Mouse (Mus musculus) lung, adult 18-20 months (tissue): ENCODE data around the gene Ctrb1.

Experiments
- DNase-seq, 2 experiments: peaks; one replicate each; pipeline ENCODE4 v3.0.0; 2022; ENCODE audit warnings: mixed read lengths in 2 of 2

Ctrb1 gene

DNA sequence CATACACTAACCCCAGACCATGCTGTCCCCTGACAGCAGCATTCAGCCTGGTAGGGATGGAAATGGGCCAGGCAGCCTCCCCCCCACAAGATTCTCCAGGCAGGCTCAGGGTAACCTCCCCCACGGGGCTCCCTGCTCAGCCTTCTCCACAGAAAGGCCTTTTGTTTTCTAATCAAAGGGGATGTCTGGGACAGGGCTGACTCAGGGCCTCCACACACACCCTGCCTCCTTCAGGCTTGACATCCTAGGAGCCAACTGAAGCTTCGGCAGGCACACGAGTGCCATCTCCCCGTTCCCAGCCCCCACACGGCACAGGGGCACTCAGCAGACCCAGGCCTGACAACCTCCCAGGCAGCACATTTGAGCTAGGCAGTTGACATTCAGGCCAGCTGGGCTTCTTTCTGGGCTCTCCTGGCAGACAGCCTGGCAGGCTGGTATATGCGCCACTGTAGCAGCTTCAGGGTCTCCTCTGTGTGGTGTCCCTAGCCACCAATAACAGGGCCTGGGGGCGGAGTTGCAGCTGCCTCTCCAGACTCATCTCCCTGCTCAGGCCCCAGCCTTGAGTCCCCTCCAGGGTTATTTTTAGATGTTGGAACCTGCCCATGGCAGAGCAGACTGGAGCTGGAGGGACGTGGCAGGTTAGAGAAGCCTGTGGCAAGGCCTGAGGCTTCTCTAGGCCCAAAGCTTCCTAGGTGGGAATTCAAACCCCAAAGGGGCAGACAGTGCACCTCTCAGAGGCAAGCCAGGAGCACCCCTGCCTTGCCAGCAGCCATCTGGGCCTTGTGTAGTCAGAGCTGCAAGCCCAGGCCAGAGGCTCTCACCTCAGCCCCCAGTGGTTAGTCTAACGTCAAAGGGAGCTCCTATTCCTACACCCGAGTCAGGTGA is 26.0 kb upstream of the Ctrb1 start:
- DNase-seq: no peak

DNA sequence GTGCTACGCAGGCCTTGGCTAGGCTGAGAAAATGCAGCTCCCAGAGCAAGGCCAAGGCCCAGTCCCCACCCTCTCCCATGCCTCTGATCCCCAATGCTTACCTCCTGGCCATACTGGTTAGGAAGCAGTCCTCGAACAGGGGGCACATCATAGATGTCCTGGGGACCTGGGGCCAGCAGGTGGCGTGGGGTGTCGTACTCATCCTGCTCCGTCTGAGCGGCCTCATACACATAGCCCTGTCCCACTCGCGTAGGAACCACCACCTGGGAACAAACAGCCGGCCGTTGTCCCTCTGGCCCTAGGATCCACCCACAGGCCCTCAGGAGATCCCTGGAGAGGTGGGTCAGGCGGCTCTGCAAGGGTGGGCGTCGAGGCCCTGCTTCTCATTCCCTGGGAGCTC is 24.7 kb upstream of the Ctrb1 start:
- DNase-seq: no peak

DNA sequence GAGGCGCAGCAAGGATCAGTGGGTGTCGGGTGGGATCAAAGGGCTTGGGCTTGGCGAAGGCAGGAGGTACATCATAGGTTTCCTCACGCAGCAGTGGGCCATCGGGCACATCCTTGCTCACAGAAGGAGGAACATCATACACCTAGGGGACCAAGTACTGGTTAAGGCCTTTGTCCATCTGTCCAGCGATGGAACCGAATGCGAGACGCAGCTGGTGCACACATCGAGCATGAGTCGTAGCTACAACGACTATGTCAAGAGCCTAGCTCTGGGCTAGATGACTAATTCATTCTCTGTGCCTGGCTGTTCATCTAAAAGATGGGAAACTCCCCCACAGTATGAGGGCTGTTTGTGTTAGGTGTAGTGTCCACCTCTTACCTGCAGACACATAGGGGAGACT is 23.5 kb upstream of the Ctrb1 start:
- no peak for DNase-seq

DNA sequence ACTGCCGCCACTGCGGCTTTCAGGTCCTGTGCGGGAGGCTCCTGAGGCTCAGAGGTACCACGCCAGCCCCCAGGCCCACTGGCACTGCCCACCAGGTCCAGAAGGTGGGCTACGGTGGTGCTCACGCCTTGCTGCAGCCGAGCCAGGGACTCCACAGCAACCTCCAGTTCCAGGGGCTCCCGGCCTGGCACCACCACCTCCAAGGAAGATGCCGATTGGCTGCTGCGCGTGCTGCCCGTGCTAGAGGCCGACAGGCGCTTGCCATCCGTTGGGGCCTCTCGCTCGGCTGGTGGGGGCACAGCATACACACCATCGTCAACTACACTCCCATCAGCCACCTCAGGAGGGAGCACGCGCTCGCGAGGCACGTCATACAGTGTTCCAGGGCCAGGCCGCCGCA is 23.0 kb upstream of the Ctrb1 start:
- DNase-seq: no peak

DNA sequence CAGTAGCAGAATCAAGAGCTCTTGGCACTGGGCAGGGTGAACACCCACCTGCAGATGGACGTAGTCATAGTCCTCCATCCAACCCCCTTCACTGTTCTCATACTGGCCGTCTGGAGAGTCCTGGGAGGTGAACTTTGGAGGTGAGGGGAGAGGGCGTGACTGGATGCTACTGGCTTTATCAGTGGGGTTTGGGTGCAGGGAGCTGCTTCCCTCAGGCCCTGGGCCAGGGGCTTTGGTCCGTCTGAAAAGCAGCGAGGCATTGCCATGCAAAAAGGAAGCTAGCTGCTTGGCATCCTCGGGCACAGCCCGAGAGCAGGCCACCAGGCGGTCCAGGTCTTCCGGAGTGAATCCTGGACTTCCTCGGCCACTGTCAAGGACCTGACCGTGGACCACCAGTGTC is 22.5 kb upstream of the Ctrb1 start:
- no peak for DNase-seq

DNA sequence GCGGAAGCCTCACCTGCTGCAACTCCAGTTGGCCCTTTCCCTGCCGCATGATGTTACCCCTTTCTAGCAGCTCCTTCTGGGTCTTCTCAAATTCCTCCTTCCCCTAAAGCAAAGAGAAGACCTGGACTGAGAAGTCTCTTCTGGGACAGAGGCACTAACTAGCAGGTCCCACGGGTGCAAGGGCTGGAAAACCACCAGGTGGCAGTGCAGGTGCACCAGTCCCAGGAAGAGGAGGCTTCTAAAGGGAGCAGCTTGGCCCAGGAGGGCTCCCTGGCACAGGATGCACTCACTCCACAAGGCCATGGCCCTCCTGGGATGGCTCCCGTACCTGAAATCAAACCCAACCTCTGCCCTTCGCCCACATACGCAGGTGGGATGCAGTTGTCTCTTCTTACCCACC is 21.8 kb upstream of the Ctrb1 start:
- peak; percentile 58 to 66 for DNase-seq

DNA sequence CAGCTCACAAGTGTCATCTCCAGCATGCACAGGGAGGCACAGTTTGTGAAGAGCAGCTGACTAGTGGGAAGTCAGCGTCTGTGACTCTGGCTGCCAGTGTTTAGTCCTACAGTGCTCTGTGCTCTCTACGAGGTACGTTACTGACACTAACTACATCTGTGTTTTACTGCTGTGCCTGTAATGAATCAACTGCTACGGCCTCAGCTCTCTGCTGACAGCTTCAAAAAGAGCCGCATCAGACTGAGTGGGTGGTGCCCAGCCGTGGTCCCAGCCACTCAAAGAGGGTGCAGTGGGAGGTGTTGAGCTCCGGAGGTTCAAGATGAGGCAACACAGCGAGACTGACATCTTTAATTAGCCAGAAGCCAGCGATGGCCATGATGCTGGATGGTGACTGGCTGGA is 21.3 kb upstream of the Ctrb1 start:
- DNase-seq: no peak

DNA sequence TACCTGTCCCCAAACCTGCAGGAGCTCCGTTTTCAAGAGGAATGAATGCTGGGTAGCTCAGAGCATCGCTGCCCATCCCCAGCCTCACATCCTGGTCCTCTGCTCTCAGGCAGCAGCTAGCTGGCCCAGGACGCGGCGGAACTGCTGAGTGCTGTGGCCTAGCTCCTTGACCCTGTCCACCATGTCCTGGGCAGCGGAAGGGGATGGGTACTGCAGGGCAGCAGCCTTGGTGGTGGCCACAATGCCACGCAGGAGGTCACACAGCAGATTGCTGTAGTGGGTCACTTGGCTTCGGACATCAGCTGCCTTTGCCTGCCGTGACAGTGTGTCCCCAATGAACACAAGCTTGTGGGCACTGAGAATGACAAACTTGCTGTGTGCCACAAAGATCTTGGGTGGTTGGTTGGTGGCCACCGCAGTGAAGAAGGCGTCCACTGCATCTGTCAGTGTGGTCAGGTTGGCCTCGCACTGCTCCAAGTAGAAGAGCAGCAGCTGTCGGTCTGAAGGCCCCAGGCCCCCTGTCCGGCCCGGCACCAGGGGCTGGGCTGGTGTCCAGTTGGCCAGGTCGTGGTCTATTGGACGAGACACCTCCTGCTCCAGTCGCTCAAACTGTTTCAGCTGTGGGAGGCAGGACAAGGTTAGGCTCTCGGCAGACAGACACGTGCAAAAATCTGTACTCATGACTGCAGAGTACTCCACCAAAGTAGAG is 20.1 kb upstream of the Ctrb1 start:
- DNase-seq: no peak

DNA sequence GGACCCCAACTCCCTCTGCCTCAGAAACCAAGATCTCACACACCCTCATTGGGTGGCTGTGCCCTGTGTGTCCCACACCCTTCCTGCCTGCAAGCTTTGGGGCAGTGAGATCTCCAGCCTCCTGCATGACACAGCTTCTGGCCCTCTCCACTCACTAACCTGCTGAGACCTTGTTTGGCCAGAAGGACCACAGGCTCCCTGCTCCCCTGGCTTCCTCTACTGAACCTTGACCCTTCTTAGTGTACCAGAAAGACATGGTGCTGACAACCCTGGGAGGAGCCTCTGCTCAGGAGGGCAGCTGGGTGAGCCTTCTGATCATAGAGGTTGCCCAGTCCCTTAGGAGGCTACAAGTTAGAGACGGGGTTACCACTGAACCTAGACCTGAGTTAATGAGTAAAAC is 18.4 kb upstream of the Ctrb1 start:
- DNase-seq: no peak

DNA sequence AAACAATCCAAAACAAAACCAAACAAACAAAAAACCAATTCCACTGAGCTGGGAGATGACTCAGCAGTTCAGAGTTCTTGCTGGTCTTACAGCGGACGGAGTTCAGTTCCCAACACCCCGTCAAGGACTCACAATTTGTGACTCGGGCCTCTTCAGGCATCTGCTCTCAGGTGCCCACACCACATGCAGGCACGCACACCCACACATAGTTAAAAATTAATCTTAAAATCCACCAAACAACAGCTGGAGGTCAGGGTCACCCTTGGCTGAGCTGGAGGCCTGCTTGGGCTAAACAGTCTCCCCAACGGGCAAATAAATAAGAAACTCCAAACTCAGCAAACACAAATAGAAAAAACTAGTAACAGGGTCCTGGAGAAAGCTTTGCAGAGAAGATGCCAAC is 17.5 kb upstream of the Ctrb1 start:
- DNase-seq: no peak

DNA sequence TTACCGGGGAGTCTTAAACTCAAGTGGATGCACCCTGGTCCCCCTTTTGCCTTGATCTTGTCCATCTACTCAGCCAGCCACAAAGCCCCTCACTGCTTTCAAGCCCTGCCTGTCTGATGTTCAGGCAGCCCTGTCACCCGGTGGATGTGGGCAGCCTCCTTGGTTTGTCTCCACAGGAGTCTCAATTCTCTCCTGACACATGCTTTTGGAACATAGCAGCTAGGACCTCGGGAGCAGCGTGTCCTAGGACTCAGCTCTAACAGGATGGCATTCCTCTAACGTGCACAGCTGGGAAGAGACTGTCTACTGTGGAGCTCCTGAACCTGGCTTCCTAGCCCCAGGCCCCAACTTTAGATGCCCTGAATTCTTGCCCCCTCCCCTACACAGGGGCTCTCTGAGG is 14.9 kb upstream of the Ctrb1 start:
- no peak for DNase-seq

DNA sequence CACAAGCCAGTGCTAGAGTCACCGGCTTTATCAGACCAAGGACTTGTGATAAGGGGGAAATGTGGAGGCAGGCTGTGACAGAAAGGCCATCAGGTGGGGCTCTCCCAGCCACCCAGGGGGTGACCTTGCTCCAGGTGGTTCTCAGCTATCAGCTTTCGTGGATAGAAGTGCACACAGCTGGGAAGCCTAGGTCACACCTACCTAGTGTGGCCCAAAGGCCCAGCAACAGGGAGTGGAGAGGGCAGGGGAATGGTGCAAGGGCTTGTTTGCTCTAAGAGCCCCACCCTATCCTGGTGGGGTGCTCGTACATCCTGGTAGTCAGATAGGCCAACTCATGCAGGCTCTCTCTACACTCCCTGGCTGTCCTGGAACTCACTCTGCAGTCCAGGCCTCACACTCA is 14.4 kb upstream of the Ctrb1 start:
- DNase-seq: peak in 1 of 2 experiments; percentile 34

DNA sequence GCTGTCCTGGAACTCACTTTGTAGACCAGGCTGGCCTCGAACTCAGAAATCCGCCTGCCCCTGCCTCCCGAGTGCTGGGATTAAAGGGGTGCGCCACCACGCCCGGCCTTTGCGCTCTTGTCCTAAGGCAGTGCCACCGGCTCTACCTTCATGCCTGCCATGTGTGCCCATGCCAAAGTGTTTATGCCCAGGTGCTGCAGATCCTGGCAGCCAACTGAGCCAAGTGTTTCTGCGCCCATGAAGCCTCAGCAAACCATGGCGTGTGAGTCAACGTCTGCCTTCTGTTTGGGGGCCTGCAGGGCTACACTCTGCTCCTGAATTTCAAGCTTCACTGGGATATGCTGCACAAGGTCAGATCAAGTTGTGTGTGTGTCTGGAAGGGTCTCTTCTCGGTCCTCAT is 13.8 kb upstream of the Ctrb1 start:
- DNase-seq: no peak

DNA sequence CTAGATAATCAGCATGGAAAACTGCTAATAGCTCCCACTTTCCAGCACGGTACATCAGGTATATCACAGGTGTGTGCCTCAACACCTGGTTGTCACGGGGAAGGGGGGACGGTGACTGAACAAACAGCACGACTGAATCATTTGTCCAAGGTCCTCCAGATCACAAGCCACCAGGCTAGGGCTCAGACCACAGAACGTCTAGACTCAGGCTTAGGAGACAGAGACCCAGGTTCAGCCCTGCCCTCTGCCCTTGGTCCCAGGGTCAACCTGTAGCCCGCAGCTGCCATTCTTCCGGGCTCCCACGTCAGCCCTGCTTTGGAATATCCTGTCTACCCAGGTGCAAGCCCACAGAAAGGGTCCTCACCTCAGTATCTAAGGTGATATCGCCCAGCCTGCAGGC is 10.6 kb upstream of the Ctrb1 start:
- DNase-seq: no peak

DNA sequence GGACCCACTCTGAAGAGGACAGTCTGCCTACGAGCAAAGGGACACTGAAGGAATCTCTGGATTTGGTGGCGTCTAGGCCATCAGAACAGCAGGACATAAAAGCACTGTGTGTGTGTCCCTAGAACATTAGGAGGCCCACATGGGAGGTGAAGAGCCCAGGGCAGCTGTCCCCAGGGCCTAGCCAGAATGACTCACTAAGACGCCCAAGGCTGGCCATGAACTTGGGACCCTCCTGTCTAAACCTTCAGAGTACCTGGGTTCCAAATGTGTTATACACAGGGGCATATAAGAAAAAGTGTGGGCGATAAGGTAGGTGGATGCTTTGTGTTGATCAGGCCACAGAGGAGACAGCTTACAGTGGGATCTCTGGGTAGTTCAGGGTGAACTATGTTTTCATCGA is 9.9 kb upstream of the Ctrb1 start:
- no peak for DNase-seq

DNA sequence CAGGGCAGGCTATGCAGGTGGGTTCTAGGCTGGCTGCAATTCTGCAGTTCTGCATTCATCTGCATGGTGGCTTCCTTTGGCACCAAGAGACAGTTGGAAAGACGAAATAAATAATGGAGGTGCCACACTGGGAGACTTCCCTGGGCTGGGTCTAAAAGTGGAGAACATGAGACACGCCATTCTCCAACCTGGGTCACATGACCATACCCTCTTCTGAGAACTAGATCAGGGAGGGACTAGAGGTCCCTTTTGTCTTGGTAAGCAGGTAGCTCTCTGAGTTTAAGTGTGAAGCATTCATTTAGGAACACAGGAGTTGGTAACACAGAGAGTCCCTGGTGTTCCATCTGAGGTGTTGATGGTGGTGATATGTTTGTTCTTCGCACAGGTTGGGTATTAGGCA is 9.4 kb upstream of the Ctrb1 start:
- DNase-seq: no peak

DNA sequence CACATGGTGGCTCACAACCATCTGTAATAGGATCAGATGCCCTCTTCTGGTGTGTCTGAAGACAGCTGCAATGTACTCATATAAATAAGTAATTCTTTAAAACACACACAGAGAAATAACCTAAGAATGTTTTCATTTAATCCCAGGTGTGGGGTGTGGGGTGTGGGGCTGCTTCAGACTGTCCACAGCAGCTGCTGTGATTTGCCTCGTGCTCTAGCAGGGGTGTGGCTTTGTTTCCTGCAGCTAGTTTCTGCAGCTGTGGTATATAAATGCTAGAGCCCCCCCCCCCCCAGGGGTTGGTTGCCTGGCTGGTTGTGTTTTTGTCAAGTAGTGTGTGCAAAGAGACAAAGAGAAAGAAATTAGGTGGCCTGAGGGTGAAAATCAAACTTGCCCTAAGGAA is 8.2 kb upstream of the Ctrb1 start:
- no peak for DNase-seq

DNA sequence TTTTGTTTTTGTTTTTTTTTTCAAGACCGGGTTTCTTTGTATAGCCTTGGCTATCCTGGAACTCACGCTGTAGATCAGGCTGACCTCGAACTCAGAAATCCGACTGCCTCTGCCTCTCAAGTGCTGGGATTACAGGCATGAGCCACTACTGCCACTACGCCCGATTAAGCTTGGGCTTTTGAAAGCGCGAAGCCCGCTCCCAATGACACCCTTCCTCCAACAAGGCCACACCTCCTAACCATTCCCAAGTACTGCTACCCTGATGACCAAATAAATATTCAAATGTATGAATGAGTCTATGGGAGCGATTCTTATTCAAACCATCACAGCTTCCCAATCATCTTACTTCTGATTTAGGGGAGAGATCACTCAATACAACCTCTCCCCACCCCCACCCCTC is 6.8 kb upstream of the Ctrb1 start:
- DNase-seq: no peak

DNA sequence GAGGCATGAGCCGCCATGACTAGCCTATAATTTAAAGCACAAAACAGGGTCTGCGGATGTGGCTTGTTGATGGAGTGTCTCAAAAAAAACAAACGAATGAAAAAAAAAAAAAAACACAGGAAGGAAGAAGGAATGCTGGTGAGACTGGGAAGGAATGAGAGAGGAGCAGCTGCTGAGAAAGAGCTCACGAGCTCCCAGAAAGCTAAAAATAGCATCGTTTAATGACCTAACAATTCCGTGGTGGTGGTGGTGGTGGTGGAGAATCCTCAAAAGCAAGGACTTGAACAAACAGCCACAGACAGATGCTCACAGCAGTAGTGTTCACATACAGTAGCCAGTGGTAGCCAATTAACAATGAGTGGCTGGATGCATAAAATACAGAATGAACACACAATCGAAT is 4.6 kb upstream of the Ctrb1 start:
- no peak for DNase-seq

DNA sequence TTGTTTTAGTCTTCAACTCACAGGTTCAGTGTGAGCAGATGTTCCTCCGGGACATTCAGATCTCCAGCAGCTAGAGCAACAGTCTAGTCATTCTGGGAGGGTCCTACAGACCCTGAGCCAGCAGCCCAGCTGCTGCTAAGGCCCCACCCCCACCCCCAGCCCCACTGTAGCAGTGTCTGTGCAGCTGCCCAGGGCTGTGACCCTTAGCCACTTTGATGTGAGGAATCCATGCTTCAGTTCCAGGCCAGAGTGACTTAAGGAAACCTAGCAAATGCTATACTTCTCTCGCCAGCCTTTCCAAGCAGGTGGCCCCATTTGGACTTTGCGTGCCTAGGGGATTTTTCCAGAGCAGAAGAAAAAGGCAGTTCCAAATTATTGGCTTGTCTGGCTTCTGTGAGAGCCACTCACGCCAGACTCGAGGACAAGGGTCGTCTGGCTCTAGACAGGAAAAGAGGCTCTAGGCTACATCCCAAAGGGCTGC is 2.5 kb upstream of the Ctrb1 start:
- DNase-seq: no peak

DNA sequence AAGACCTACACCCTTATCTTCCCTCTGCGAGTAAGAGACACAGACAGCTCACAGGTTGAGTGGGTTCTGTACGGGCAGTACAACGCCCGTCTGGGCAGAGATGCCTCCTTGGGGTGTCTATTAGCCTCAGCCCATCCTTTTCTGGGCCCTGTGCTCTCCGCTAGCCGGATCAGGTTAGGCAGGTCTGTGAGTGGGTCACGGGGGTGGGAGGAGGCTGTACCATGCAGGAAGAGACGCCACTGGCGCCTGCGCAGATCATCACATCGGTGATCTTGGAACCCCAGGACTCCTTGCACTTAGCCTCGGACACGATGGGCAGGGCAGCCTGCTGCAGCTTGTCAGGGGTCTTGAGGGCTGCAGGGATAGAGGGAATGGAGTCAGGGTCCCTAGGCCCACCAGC is 3.9 kb downstream of the Ctrb1 start:
- DNase-seq: no peak

DNA sequence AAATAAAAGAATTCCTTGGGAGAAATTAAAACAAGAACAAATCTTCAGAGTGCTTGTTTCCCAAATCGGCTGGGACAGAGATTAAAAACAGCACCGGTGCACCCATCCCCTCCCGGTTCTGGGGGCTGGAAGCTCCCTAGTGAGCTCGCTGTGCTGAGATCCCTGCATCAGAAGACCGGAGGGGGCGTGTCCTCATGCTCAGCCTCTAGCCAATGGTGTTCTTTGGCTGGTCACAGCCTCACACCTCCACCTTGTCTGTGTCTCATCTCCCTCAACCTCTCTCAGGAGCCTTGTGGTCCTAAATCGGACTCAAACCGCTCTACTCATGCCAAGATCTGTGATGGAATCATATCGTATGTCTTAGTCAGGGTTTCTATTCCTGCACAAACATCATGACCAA is 8.3 kb downstream of the Ctrb1 start:
- DNase-seq: no peak

DNA sequence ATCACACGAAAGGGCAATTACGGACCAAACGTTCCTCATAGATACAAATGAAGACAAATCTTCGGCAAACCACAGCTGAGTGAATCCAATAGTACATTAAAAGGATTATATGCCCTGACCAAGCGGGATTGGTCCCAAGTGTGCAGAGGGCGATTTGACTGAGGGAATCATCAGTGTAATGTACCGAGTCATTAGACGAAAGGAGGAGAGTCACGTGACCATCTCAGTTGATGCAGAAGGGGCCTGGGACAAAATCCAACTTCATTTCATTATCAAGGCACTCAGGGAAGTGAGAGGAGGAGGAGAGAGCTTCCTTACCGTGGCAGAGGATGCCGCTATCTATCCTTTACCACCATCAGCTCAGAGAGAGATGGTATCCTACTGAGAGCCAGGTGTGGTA is 9.7 kb downstream of the Ctrb1 start:
- no peak for DNase-seq

DNA sequence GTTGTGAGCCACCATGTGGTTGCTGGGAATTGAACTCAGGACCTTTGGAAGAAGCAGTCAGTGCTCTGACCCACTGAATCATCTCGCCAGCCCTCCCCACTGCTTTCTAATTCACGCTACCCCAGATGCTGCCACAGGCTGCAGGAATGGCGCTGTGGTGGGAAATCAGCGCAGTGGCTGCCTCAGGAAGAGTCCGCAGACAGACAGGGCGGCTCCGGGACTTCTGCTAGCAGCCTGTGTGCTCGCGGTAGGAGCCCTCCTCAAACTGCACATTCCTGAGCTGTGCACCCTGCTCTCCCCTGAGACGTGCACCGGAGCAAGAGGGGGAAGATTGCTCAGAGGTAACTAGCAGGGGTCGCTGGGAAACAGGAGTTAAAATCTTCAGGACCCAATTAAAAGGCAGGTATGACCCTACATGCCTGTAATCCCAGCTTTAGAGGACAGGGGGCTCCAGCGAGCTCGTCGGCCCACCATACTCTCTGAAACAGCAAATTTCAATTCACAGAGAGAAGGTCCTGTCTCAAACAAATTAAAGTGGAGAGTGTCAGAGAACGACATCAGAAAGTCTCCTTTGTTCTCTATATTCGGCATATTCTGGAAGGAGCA is 10.3 kb downstream of the Ctrb1 start:
- no peak for DNase-seq
